Mouse (Mus musculus): Measurements from ENCODE around the gene Rtn3.

DNA sequence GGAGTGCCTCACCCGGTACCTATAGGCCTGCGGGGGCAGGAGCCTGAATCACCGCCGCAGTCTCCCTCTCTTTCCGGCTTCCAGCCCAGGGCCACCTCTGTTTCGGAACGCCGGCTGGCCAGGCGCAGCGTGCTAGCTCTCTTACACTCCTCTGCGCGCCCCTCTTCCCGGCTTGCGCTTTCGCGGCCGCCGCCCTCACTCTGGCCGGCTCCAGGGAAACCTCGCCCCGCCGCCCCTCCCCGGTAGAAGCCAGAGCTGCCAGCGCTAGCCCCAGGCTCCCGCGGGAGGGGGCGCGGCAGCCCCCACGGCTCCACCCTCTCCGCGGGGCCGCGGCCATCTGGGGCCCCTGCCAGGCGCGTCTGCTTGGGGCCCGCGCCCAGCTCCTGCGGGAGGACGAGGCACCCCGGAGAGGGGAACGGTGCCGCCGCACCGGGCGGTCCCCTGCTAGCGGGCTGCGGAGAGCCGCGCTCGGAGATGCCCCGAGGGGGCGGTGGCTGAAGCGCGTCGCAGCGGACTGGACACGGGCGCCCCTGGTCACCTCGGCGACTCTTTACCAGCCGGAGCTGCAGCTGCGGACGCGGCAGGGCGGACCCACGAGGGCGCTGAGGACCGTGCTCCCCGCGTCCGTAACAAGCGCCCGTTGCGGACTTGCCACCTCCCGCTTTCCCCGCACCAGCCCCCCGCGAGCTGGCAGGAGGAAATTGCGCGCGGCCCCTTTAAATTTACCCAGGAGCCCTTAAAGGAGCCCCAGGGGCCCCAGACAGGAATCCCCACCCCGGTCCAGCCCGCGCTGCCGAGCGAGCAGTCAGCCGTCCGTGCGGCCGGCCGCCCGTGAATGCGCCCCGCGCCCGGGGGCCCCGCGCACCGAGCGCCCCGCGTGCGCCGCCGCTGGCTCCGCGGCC lies 66.0 kb downstream of the Rtn3 start, which contains the start of gene 2700081O15Rik:
- TF ChIP-seq CTCF (IDR thresholded peaks at IDR 0.05; ENCODE audit: low read depth, low read length) (no peak), GATA1 (IDR thresholded peaks at IDR 0.05; ENCODE audit: borderline replicate concordance, low read length) (no peak), TAL1 (conservative IDR thresholded peaks at IDR 0.05; ENCODE audit: low read depth, low read length) (no peak), POLR2AphosphoS5 (IDR thresholded peaks at IDR 0.05; ENCODE audit: insufficient replicate concordance, low read depth, low read length) (no peak)
